Mouse (Mus musculus) T-helper 2 cell (primary cell): Measurements from ENCODE around the gene 2310022A10Rik.

ENCODE experiments used
- in situ Hi-C: fragments of 300-600 bp; cut with MboI, MseI; formaldehyde crosslinking; loops from one replicate; pipeline ENCODE4 v1.15.1; 2025; ENCODE audit warnings: high pct_unique_total_duplicates

Gene 2310022A10Rik

DNA sequence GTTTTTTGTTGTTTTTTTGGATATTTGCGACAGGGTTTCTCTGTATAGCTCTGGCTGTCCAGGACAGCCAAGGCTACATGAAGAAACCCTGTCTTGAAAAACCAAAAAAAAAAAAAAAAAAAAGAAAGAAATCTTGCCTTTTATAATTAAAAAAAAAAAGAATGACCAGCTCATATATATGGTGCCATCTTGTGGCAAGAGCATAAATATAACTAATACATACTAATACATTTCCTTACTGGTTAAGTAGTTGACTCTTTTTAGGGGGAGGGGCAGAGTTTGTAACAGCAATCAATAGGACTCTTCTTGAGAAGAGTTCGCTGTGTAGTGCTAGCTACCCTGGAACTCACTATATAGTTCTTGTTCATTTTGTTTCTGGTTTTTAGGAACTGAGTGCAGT, 34.7 kb downstream of the 2310022A10Rik start:
- in situ Hi-C loops: no loop called here

DNA sequence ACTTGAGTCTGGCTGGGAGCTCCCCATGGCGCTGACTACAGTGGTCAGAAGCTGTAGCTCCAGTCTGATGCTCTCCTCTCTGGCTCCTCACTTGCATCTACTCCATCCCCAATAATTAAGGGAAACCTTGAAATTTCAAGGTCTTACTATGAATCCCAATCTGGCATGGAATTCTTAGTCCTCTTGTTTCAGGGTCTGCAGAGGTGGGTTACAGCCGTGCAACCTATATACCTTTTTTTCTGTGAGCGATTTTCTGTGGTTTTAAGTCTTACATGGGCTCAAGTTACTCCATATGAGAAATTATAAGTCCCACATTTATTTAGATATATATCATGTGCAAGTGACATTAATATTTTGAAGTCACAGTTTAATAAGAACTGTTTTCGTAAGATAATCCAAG, 37.1 kb downstream of the 2310022A10Rik start:
- in situ Hi-C loops: no loop called here

DNA sequence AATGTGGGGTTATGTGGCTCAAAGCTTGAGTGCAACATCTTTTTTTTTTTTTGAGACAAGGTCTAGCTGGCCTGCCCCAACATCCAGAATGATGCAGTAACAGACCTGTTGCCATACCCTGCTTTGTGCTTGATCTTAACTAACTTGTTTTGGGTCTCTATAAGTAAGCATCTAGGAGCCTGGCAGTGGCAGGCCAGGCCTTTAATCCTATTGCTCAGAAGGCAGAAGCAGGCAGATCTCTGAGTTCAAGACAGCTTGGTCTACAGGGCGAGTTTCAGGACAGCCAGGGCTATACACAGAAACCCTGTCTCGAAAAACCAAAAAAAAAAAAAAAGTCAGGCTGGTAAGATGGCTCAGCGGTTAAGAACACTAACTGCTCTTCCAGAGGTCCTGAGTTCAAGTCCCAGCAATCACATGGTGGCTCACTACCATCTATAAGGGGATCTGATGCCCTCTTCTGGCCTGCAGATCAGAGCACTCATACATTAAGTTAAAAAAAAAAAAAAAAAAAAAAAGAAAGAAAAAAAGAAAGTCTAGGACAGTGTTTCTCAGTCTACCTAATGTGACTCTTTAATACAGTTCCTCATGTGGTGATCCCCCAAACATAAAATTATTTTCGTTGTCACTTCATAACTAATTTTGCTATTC, 37.7 kb downstream of the 2310022A10Rik start:
- in situ Hi-C loops: no loop called here

DNA sequence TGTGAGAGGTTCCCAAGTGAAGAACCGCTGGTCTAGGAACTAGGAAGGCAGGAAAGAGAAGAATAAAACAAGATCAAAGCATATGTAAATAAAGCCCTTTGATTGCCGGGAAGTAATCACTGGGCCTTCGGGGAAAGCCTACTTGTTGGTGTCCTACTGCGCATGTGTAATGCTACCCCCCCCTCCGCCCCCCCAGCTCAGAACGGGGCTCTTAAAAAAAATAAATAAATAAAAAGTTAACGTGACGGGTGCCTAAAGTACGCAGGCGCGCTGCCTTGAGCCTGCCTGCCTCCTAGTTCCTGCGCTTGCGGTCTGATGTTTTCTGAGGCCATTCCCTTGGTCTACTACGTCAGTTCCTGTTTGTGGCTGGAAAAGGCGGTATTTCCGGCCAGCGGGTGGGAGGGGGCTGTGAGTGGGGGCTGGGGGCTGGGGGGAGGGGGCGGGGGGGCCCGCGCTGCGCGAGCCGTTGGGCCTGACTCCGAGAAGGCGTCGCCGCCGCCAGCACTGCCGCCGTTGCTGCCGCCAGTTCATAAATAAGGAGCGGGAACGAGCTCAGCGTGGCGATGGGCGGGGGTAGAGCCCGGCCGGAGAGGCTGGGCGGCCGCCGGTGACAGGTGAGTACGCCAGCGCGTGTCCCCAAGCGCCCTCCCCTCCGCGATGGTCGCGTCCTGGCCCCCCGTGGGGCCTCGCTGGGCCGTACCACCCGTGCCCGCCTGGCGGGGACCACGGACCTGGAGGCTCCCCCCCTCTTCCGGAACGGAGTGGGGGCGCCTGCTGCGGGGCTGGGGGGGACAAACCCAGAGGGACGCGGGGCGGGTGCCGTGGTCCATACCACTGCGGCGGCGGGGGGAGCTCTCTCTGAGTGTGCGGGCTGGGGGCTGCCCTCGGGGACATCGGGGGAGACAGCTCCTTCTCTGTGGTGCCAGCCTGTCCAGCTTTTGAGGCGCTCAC, 38.5 kb downstream of the 2310022A10Rik start, which contains the start of gene Akt2:
Gene Akt2 (plus strand): TSS at position 287 of the 951 bp plus-strand sequence.
- in situ Hi-C loops: no loop called here

DNA sequence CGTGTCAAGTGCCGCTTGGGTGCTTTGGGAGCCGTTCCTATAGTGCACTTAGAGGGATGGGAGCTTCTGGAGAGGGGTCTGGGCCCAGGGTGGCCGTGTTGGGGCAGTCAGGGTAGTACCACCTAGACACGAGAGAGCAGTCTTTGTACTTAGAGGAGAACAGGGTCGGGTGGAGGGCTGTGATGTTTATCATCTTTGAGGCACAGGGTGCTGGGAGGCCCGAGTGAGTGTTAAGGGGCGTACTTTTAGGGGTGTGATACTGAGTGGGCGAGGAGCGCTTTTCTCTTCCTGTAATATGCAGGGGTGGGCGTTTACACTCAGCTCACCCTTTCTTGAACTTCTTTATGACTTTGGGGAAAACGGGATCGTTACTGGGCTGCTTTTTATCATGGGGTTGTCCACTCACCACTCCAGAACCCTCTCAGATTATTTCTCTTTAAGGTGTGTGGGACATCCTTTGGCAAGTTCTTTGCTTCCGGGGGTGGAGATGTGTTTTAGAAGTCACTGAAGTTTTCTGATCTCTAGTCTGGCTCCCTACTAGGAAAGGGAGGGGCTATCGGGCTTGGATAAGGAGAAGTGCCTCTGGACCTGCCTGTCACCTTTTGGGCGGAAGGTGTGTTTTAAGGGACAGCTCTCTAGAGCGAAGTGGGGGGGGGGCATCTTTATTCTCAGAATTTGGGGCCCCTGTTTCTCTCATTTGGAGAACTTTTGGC, 39.3 kb downstream of the 2310022A10Rik start:
- in situ Hi-C loops: no loop called here

DNA sequence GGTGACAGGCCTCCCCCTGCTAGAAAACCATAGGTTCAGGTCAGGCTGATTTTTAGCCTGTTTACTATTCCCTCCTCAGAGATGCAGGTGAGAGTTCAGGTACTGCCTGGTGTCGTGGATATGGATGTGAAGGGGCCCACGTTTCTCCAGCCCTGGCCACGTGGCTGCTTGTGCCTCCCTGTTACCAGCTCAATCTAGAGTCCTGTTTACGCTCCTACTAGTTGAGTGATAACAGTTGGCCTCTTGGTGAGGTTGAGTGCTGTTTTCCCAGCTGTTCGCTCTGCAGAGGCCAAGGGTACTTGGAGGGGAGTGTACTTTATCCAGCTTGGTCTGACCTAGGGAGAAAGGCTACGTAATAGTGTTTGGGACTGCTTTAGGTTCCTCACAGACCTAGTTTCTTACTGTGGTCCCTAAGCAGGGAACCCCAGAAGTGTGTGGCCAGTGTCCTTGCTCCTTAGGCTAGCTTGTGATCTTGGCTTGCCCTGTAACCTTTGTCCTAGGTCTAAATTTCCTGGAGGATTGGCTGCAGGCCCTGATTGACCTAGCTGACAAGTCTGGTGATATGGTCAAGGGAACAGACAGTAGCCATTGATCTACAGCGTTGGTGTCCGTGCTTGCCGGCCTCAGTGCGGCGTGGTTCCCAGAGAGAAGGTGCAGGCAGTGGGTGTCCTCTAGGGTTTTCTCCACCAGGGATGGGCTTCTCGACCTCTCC, 40.1 kb downstream of the 2310022A10Rik start:
- in situ Hi-C loops: no loop called here

DNA sequence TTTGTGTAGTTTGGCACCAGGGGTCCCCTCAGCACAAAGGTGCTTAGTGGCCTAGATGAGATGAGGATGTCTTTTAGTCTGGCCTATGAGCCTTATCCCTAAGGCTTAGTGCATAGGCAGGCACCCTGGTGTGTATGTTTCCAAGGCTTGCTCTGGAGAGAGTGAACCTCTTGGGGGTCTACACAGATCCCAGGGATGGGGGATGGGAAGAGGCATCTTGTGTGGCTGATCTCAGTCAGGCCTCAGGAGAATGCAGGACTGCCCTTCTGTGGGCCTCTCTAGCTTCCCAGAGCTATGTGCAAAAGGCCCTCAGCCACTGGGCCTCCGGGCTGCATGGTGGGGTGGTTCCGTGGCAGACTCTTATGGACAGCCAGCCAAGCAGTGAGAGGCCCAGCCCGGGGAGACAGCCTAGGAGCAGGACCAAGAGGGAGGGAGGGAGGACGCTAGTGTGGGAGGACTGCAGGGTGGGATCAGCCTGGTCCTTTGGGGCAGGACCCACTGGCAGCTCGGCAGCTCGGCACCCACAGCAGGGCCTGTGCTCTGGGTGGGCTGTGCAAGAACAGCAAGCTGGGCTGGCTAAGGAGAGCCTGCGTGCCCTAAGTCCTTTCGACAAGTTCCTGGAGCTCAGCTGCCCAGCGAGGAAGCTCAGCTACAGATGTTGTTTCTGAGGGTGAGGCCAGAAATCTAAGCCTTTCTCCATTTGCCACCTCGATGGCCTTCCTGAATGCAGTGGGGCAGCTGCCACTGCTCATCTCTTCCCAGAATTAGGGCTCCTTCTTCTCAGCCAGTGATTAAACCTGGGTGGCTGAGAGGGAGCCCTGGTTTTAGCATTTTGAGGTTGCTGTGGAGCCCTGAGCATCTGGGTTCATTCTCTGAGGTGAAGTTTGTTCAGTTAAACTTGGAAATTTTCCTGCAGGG, 43.8 kb downstream of the 2310022A10Rik start:
- in situ Hi-C loops: loop anchor here (5.0 kb wide), 1 partner anchor 55 kb away; the partner anchor contains the start of gene Ttc9b

DNA sequence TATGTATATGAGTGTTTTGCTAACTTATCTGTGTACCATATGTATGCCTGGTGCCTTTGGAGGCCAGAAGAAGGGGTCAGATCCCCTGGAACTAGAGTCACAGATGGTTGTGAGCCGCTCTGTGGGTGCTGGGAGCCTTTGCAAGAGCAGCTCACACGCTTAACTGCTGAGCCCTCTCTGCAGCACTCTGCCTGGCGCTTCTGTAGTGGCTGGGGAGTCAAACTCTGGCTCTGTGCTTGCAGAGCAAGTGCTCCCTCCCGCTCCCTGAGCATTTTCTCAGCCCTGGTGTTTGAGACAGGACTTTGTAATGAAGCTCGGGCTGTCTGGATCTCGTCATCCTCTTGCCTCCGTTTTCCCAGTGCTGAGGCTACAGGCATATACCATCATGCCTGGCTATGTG, 45.0 kb downstream of the 2310022A10Rik start:
- in situ Hi-C loops: loop anchor here (5.0 kb wide), 1 partner anchor 54 kb away; the partner anchor contains the start of gene Ttc9b

DNA sequence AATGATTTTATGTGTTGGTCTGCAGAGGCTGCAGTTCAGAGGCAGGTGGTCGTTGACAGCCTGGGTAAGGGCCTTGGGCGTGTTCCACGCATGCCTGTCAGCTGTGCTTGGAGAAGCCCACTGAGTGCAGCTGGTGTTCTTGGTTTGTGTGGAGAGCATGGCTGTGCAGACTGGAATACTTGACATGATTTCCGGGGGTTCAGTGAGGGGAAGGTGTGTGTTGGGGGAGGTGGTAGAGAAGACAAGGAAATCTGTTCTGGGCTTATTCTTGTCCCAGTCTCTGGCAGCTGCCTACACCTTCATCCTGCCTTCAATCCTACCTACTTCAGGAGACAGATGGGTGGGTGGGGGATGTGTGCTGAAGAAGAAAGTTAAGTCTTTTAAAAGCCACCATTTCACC, 48.6 kb downstream of the 2310022A10Rik start:
- in situ Hi-C loops: no loop called here

DNA sequence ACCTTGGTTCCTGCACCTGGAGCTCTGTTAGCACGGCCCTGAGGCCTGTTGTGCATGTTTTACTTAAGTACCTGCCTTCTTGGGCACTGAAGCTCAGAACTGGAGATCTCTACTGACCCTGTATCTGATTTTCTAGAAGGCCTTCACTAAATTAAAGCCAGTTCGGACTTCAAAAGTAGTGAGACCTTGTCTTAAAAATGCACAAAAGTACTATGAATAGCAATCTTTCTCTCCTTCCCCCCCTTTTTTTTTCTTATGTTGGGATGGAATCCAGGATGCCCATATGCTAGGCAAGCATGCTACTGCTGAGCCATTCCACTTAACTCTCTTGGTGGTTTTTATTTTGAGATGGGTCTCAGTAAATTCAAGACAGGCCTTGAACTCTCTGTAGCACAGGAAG, 49.1 kb downstream of the 2310022A10Rik start:
- in situ Hi-C loops: no loop called here

DNA sequence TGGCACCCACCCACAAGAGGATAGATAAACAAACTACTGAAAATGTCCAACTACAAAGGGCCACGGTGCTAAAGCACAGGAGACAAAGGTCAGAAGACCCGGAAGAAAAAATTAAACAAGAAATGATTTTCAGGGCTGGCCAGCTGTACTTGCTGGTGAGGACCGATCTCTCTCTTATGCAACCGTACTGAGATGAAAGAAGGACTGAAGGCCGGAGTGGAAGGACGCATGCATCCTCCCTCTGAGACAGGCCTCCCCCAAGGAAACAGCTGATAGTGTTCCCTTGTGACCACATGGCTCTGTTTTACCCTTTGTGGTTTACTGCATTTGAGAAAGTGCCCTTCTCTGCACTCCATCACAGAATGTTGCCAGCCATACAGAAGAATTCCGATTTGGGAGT, 49.8 kb downstream of the 2310022A10Rik start:
- in situ Hi-C loops: no loop called here

DNA sequence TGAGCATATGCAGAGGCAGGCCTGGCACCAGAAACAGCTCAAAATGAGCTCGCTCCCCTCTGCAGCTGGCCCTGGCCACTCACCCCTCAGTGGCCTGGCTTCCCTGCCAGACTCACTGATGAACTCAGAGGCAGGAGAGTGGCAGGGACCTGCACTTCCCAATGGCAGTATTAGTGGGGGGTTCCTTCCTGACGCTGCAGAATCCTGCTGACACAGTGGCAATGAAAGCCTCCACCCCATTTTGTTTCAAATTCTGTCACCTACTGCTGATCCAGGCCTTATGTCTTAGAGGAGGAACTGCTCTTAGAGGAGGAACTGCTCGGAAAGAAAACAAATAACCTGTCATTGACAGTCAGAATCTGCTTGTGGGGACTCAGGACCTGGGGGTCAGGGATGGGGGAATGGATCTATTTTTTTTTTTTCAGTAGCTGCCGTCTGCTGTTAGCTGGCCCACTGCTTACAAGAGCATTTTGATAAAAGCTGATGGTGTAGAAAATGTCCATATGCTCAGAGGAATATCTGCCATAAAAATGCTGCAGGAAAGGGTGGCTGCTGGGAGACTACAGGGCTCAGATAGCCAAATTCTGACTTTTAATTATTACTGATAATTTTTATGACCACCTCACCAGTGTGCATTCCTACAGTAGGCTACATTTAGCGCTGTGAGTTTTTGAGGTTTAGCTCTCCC, 51.8 kb downstream of the 2310022A10Rik start:
- in situ Hi-C loops: no loop called here

DNA sequence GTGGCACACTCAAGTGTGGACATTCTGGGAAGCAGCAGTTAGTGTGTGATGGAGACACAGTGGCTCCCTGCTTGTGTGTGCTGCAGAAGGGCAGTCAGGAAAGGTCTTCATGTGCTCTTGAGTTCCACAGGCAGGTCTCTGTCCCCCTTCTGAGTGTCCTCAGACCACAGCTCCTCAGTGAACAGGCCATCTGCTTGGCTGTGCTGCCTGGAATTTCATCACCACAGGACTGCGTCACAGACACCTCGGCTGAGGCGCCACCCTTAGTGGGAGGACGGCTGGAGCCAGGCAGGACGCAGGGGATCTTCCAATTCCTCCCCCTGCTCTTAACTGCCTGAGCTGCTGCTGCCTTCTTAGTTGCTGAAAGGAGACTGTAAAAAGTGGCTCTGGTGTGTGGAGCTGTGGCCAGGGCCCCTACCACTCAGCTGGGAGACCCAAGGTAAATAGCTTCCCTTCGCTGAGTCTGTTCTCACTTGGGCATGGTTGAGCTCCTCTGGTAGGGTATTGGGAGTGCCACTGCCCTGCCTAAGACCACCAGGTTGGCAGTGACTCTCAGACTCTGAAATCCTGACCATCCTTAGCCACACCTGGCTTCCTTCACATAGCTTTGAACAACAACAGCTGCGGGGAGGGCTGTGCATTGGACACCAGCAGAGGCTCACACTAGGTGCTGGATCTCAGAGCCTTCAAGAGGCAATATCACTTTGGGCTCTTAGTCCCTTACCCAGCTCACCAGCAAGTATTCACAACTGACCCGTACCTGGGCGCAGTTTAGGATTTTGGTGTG, 52.7 kb downstream of the 2310022A10Rik start:
- in situ Hi-C loops: no loop called here

DNA sequence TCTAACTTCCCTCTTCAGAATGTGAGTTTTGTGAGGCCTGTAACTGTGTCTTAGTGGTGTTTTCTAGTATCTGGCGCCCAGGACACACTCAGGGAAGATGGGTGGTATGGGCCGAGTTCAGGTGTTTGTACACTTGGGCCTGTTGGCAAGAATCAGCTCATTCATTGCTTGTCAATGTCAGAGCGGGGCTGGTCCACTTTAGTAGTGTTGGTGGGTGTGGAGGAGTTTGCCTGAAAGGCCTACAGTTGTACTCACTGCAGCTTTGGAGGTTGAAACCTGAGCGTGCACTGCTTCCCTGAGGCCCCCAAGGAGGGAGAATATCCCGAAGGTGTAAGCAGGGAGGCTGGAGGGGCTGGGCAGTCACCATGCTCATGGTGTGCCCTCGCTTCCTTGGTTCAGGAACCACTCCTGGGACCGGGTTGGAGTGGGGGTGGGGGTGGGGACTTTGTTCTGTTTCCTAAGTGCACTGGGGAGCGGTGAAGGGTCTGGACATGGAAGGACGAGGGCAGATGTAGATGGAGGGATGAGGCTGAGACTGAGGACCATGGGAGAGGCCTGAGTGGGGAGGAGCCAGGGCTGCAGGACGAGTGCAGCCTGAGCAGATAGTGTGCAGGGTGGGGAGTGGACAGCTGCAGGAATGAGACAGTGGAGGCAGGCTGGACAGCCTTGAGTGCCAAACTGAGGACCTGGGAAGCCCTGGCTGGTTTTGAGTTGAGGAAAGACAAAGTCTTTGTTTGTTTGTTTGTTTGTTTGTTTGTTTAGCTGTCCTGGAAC, 53.6 kb downstream of the 2310022A10Rik start:
- in situ Hi-C loops: no loop called here

DNA sequence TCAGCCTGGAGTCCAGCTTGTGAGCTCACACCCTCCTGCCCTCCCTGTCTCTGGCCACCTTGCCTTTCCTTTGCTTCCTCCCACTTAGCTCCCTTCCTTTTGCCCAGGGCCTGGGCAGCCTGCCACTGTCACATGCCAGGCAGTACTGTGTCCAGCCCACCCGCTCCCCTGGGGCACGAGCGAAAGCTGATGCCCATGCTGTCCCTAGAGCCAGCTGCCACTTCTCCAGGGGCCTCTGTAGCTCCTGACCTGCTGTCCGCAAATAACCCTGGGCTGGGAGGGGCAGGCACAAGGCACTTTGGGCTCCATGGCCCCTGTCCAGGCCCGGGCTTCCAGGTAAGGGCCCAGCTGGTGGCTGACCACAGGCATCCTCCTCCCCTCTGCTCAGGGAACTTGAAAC, 54.5 kb downstream of the 2310022A10Rik start:
- in situ Hi-C loops: no loop called here

DNA sequence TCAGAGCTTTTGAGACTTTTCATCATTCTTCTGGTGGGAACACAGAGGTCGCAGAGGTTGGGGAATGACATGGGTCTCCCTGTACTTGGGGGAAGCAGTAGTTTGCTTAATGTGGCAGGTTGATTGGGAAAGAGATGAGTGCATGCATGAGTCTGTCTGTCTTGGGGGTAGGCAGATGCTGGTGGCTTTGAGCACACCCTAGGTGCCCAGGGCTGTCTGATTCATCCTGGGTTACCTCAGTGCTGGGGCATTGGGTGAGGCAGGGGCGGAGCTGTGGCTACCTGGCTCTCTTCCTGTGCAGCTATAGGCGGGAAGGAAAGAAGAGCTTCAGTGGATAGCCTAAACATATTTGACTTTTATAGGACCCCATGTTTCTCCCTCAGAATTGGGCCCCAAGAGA, 55.1 kb downstream of the 2310022A10Rik start:
- in situ Hi-C loops: no loop called here

DNA sequence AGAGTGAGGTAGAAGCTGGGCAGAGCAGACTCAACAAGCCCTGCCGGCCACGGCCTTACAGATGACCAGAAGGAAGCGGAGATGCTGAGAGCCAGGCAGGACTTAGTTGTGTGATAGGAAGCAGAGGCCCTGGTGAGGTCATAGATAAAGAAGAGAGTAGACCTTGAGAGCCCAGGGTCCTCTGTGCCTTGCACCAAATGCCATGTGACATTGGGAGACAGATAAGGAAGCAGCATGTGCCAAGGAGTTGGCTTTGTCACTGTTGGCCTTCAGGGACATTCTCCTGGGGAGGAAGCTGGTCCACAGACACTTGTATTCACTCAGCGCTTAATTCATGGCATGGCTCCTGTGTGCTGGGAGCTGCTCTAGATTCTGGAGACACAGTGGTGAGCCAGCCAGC, 56.3 kb downstream of the 2310022A10Rik start:
- in situ Hi-C loops: no loop called here

DNA sequence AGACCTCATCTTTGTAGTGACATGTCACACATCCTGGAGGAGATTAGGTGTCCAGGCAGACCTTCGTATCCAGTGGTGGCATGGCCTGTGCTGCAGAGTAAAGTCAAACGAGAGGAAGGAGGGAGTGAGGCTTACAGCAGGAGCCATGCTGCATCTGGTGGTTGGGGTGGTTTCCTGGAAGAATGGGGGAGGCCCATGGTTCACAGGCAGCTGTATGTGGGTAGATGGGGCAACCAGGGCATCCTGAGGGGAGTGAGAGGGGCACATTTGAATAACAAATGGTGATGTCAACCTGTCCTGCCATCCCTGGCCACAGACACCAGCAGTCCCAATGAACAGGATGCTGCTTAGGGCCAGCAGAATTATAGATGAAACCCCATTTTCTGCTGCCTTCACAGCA, 56.7 kb downstream of the 2310022A10Rik start:
- in situ Hi-C loops: no loop called here
